Mouse (Mus musculus): ENCODE results near the gene Noa1.

DNA sequence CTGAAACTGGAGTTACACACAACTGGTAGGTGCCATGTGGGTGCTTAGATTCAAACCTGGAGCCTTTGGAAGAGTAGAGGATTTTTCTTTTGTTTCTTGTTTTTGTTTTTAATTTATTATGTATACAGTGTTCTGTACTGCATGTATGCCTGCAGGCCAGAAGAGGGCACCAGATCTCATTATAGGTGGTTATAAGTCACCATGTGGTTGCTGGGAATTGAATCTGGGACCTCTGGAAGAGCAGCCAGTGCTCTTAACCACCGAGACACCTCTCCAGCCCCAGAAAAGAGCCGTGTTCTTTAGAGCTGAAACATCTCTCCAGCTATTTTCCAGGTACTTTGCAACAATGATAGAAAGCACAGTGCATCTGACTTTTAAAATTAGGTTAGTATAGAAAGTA lies 19.3 kb downstream of the Noa1 start:
- TF ChIP-seq POLR2A (IDR thresholded peaks at IDR 0.05; ENCODE audit: insufficient read depth, low read length) (no peak), CTCF (IDR thresholded peaks at IDR 0.05; ENCODE audit: low read depth, low read length) (no peak), EP300 (IDR thresholded peaks at IDR 0.05; ENCODE audit: insufficient read depth, low read depth, low read length) (no peak)
